Mouse (Mus musculus): ENCODE data around the gene Enoph1. TPM values are rescaled to one million over a fixed set of nuclear protein-coding genes. Genes with fewer than 3 reads are reported as not detected.

The Enoph1 gene
- polyA plus RNA-seq, 1 experiment from 2014 or later = 61.3 TPM

GRCm38 (mm10) chr5:100079040-100079930 is 39.5 kb downstream of the Enoph1 start:
- H3K4me2 ChIP-seq (ENCODE audit: low read length) = peak overlapping the region; percentile 41
- WGBS = 36% methylated on average over 36 of the region's 36 CpGs
- 0 out of 2 replicates have a peak, but pooled peaks cover 3% of the 10 kb centered on the region for H3K36me3 ChIP-seq (ENCODE audit: control insufficient read depth, insufficient read depth, low read length)
- H3K4me3 ChIP-seq (ENCODE audit: low read depth, low read length) = peak overlapping the region; percentile 9; the same call in 1 of the 2 replicates
- no peaks in the 10 kb centered on the region for H3K9me3 ChIP-seq (replicated peaks; ENCODE audit: control insufficient read depth, low read length, poor library complexity, severe bottlenecking)
- H3K4me1 ChIP-seq (ENCODE audit: control insufficient read depth, insufficient read depth, low read length) = peaks cover 7% of the 10 kb centered on the region; the same call in 1 of the 2 replicates
- peak overlapping the region; percentile 41; the same call in 1 of the 2 replicates for H3K9ac ChIP-seq (ENCODE audit: low read depth, low read length)
- H3K27ac ChIP-seq (ENCODE audit: low read length) = no peak overlapping the region
- ATAC-seq = peak; percentile 38
- H3K27me3 ChIP-seq (ENCODE audit: control insufficient read depth, insufficient read depth, low read depth, low read length) = no peaks in the 10 kb centered on the region

GRCm38 (mm10) chr5:100079931-100080275 is 40.1 kb downstream of the Enoph1 start:
- Histone ChIP-seq H3K9ac (ENCODE audit: low read depth, low read length) (no peak overlapping the region), H3K27ac (ENCODE audit: low read length) (no peak overlapping the region), H3K4me1 (ENCODE audit: control insufficient read depth, insufficient read depth, low read length) (peaks cover 7% of the 10 kb centered on the region; the same call in 1 of the 2 replicates), H3K9me3 (replicated peaks; ENCODE audit: control insufficient read depth, low read length, poor library complexity, severe bottlenecking) (no peaks in the 10 kb centered on the region), H3K36me3 (ENCODE audit: control insufficient read depth, insufficient read depth, low read length) (0 out of 2 replicates have a peak, but pooled peaks cover 3% of the 10 kb centered on the region), H3K4me3 (ENCODE audit: low read depth, low read length) (no peak overlapping the region), H3K4me2 (ENCODE audit: low read length) (peak overlapping the region; percentile 41; the same call in 1 of the 2 replicates), H3K27me3 (ENCODE audit: control insufficient read depth, insufficient read depth, low read depth, low read length) (no peaks in the 10 kb centered on the region)
- ATAC-seq = no peak
- 77% methylated on average over 8 of the region's 8 CpGs for WGBS

- H3K27ac ChIP-seq (ENCODE audit: low read length) = no peak overlapping the region
- no peak overlapping the region for H3K4me3 ChIP-seq (ENCODE audit: low read depth, low read length)
- H3K36me3 ChIP-seq (ENCODE audit: control insufficient read depth, insufficient read depth, low read length) = 0 out of 2 replicates have a peak, but pooled peaks cover 3% of the 10 kb centered on the region
- ATAC-seq = no peak
- peaks cover 7% of the 10 kb centered on the region; the same call in 1 of the 2 replicates for H3K4me1 ChIP-seq (ENCODE audit: control insufficient read depth, insufficient read depth, low read length)
- no peak overlapping the region for H3K9ac ChIP-seq (ENCODE audit: low read depth, low read length)
- no peaks in the 10 kb centered on the region for H3K27me3 ChIP-seq (ENCODE audit: control insufficient read depth, insufficient read depth, low read depth, low read length)
- 92% methylated on average over 4 of the region's 4 CpGs for WGBS
- H3K4me2 ChIP-seq (ENCODE audit: low read length) = no peak overlapping the region
- H3K9me3 ChIP-seq (replicated peaks; ENCODE audit: control insufficient read depth, low read length, poor library complexity, severe bottlenecking) = no peaks in the 10 kb centered on the region
Measured at GRCm38 (mm10) chr5:100082006-100082405, 42.2 kb downstream of the Enoph1 start.

GRCm38 (mm10) chr5:100083953-100084562 is 44.3 kb downstream of the Enoph1 start:
- peak; percentile 55; the same call in 1 of the 2 replicates for ATAC-seq
- Histone ChIP-seq H3K36me3 (ENCODE audit: control insufficient read depth, insufficient read depth, low read length) (0 out of 2 replicates have a peak, but pooled peaks cover 3% of the 10 kb centered on the region), H3K27me3 (ENCODE audit: control insufficient read depth, insufficient read depth, low read depth, low read length) (no peaks in the 10 kb centered on the region), H3K4me3 (ENCODE audit: low read depth, low read length) (no peak overlapping the region), H3K9ac (ENCODE audit: low read depth, low read length) (no peak overlapping the region), H3K27ac (ENCODE audit: low read length) (no peak overlapping the region), H3K4me1 (ENCODE audit: control insufficient read depth, insufficient read depth, low read length) (peaks cover 4% of the 10 kb centered on the region; the same call in 1 of the 2 replicates), H3K9me3 (replicated peaks; ENCODE audit: control insufficient read depth, low read length, poor library complexity, severe bottlenecking) (no peaks in the 10 kb centered on the region), H3K4me2 (ENCODE audit: low read length) (no peak overlapping the region)
- WGBS = 54% methylated on average over 12 of the region's 12 CpGs

GRCm38 (mm10) chr5:100085097-100085496 is 45.3 kb downstream of the Enoph1 start:
- Histone ChIP-seq H3K4me1 (ENCODE audit: control insufficient read depth, insufficient read depth, low read length) (no peaks in the 10 kb centered on the region; the same call in 1 of the 2 replicates), H3K9me3 (replicated peaks; ENCODE audit: control insufficient read depth, low read length, poor library complexity, severe bottlenecking) (no peaks in the 10 kb centered on the region), H3K27ac (ENCODE audit: low read length) (0 out of 2 replicates have a peak overlapping the region, but pooled peaks have one; percentile 7), H3K36me3 (ENCODE audit: control insufficient read depth, insufficient read depth, low read length) (0 out of 2 replicates have a peak, but pooled peaks cover 3% of the 10 kb centered on the region), H3K4me2 (ENCODE audit: low read length) (no peak overlapping the region), H3K27me3 (ENCODE audit: control insufficient read depth, insufficient read depth, low read depth, low read length) (no peaks in the 10 kb centered on the region), H3K9ac (ENCODE audit: low read depth, low read length) (no peak overlapping the region), H3K4me3 (ENCODE audit: low read depth, low read length) (no peak overlapping the region)
- WGBS = 60% methylated on average over 8 of the region's 8 CpGs
- ATAC-seq = no peak

- WGBS = 16% methylated on average over 12 of the region's 12 CpGs
- peak overlapping the region; percentile 36 for H3K4me2 ChIP-seq (ENCODE audit: low read length)
- H3K4me3 ChIP-seq (ENCODE audit: low read depth, low read length) = no peak overlapping the region
- ATAC-seq = peak; percentile 67; the same call in 1 of the 2 replicates
- H3K27ac ChIP-seq (ENCODE audit: low read length) = peak overlapping the region; percentile 64
- peaks cover 19% of the 10 kb centered on the region for H3K4me1 ChIP-seq (ENCODE audit: control insufficient read depth, insufficient read depth, low read length)
- H3K9ac ChIP-seq (ENCODE audit: low read depth, low read length) = no peak overlapping the region
- no peaks in the 10 kb centered on the region for H3K9me3 ChIP-seq (replicated peaks; ENCODE audit: control insufficient read depth, low read length, poor library complexity, severe bottlenecking)
- H3K27me3 ChIP-seq (ENCODE audit: control insufficient read depth, insufficient read depth, low read depth, low read length) = no peaks in the 10 kb centered on the region
- no peaks in the 10 kb centered on the region for H3K36me3 ChIP-seq (ENCODE audit: control insufficient read depth, insufficient read depth, low read length)
Measured at GRCm38 (mm10) chr5:100090515-100091262, 50.9 kb downstream of the Enoph1 start.

GRCm38 (mm10) chr5:100091263-100091594 is 51.4 kb downstream of the Enoph1 start:
- Histone ChIP-seq H3K36me3 (ENCODE audit: control insufficient read depth, insufficient read depth, low read length) (no peaks in the 10 kb centered on the region), H3K9ac (ENCODE audit: low read depth, low read length) (peak overlapping the region; percentile 42; the same call in 1 of the 2 replicates), H3K27ac (ENCODE audit: low read length) (peak overlapping the region; percentile 64), H3K4me3 (ENCODE audit: low read depth, low read length) (no peak overlapping the region), H3K9me3 (replicated peaks; ENCODE audit: control insufficient read depth, low read length, poor library complexity, severe bottlenecking) (no peaks in the 10 kb centered on the region), H3K4me1 (ENCODE audit: control insufficient read depth, insufficient read depth, low read length) (peaks cover 19% of the 10 kb centered on the region), H3K4me2 (ENCODE audit: low read length) (peak overlapping the region; percentile 36), H3K27me3 (ENCODE audit: control insufficient read depth, insufficient read depth, low read depth, low read length) (no peaks in the 10 kb centered on the region)
- peak; percentile 68 for ATAC-seq
- WGBS = 17% methylated on average over 10 of the region's 10 CpGs

GRCm38 (mm10) chr5:100091602-100092001 is 51.8 kb downstream of the Enoph1 start:
- H3K27me3 ChIP-seq (ENCODE audit: control insufficient read depth, insufficient read depth, low read depth, low read length) = no peaks in the 10 kb centered on the region
- H3K9ac ChIP-seq (ENCODE audit: low read depth, low read length) = peak overlapping the region; percentile 42; the same call in 1 of the 2 replicates
- WGBS = 2% methylated on average over 17 of the region's 17 CpGs
- peaks cover 19% of the 10 kb centered on the region for H3K4me1 ChIP-seq (ENCODE audit: control insufficient read depth, insufficient read depth, low read length)
- peak; percentile 79 for ATAC-seq
- H3K4me2 ChIP-seq (ENCODE audit: low read length) = peak overlapping the region; percentile 36
- no peak overlapping the region for H3K4me3 ChIP-seq (ENCODE audit: low read depth, low read length)
- H3K36me3 ChIP-seq (ENCODE audit: control insufficient read depth, insufficient read depth, low read length) = no peaks in the 10 kb centered on the region
- no peaks in the 10 kb centered on the region for H3K9me3 ChIP-seq (replicated peaks; ENCODE audit: control insufficient read depth, low read length, poor library complexity, severe bottlenecking)
- peak overlapping the region; percentile 64 for H3K27ac ChIP-seq (ENCODE audit: low read length)
